26 mouse cellular contexts compared by ENCODE assay signal in the genomic region with DNA sequence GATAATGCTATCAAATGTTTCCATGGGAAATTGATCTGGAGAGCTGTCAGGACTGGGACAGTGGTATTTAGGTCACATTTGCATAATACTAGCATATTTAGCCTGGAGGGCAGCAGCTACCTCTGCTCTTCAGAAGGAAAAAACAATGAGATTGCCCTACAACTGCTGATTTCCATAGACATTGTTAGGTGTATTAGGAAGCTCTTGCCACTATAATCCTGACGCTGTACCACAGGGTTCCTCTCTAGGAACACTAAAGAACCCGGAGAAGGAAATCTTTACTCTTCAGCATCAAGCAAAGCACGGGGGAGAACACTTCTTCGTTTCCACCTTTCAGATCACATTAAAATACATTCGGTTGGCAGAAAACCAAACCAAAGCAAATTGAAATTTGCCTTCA. TPM values are rescaled to one million over a fixed set of nuclear protein-coding genes. Genes with fewer than 3 reads are reported as not detected.
A peak's percentile ranks its signal among the peaks of the same experiment; 100 is the strongest.
DNase-seq lines count a peak whose midpoint lies in the region; ATAC-seq and TF ChIP-seq lines count a peak whose summit lies in the region.
"Had no signal": no experiment of that assay in that cellular context is flagged by ENCODE, and none has a peak within 500 bp of the region (broad histone marks: within the 10 kb centered on the region; RNA-seq: fewer than 3 reads in every experiment).

No protein-coding gene starts in this region.

- H3K4me1 ChIP-seq in midbrain, embryonic 14.5 days (ENCODE audit: control insufficient read depth, insufficient read depth, low read length): no peaks in the 10 kb centered on the region
- H3K4me1 ChIP-seq in midbrain, embryonic 10.5 days: no peaks in the 10 kb centered on the region
- H3K4me1 ChIP-seq in kidney, adult 2 months (ENCODE audit: control insufficient read depth, insufficient read depth, low read length): no peaks in the 10 kb centered on the region
- H3K4me1 ChIP-seq: embryonic facial prominence, embryonic 12.5 days; forebrain, embryonic 13.5 days; forebrain, embryonic 15.5 days had no signal

- no peak overlapping the region for H3K4me2 ChIP-seq in midbrain, embryonic 14.5 days (ENCODE audit: low read length)
- H3K4me2 ChIP-seq: embryonic facial prominence, embryonic 12.5 days; forebrain, embryonic 13.5 days; forebrain, embryonic 15.5 days had no signal

- ATAC-seq in midbrain, embryonic 14.5 days (ENCODE audit: low FRiP score, low TSS enrichment): no peak
- ATAC-seq: CD4-positive, CD25-positive, alpha-beta regulatory T cell, adult 4 months; forebrain, embryonic 13.5 days; forebrain, embryonic 15.5 days; forebrain, postnatal 0 days had no signal

- no peak overlapping the region for H3K4me3 ChIP-seq in midbrain, embryonic 14.5 days (replicated peaks; ENCODE audit: low read depth, low read length)
- no peak overlapping the region for H3K4me3 ChIP-seq in midbrain, embryonic 10.5 days
- no peak overlapping the region for H3K4me3 ChIP-seq in kidney, adult 2 months (ENCODE audit: insufficient read depth, low read depth, low read length)
- H3K4me3 ChIP-seq: embryonic facial prominence, embryonic 10.5 days; embryonic facial prominence, embryonic 12.5 days; forebrain, embryonic 13.5 days; forebrain, embryonic 15.5 days had no signal

- no peak for TF ChIP-seq CTCF in kidney, adult 2 months (conservative IDR thresholded peaks at IDR 0.05; ENCODE audit: insufficient read depth, insufficient read length, low read depth, low read length)

- no peaks in the 10 kb centered on the region for H3K9me3 ChIP-seq in midbrain, embryonic 14.5 days (ENCODE audit: control insufficient read depth, low read length)
- no peaks in the 10 kb centered on the region for H3K9me3 ChIP-seq in midbrain, embryonic 10.5 days (replicated peaks)
- H3K9me3 ChIP-seq: embryonic facial prominence, embryonic 10.5 days; embryonic facial prominence, embryonic 12.5 days; forebrain, embryonic 13.5 days; forebrain, embryonic 15.5 days; G1E had no signal

- H3K36me3 ChIP-seq in midbrain, embryonic 14.5 days (ENCODE audit: control insufficient read depth, insufficient read depth, low read length): no peaks in the 10 kb centered on the region
- no peaks in the 10 kb centered on the region for H3K36me3 ChIP-seq in midbrain, embryonic 10.5 days
- no peaks in the 10 kb centered on the region for H3K36me3 ChIP-seq in kidney, adult 2 months (ENCODE audit: control insufficient read depth, insufficient read depth, low read length)
- H3K36me3 ChIP-seq: embryonic facial prominence, embryonic 10.5 days; embryonic facial prominence, embryonic 12.5 days; forebrain, embryonic 15.5 days; G1E had no signal

- DNase-seq in midbrain, embryonic 14.5 days: peak; percentile 6
- DNase-seq in midbrain, embryonic 10.5 days (ENCODE audit: low spot score): no peak
- DNase-seq in retina, embryonic 14.5 days (ENCODE audit: low spot score): peak; percentile 64
- DNase-seq in gastrocnemius, adult 8-10 months (ENCODE audit: low spot score in 2 of 2): no peak
- no peak for DNase-seq in kidney, adult 2 months
- DNase-seq: adrenal gland, adult 2 months; adrenal gland, postnatal 10 days; adrenal gland, postnatal 25 days; B cell, adult 2 months; cerebellum, adult 11-12 months; cerebellum, adult 2 months; cerebellum, adult 9-10 months; cerebellum, postnatal 10 days; cerebellum, postnatal 25 days; forebrain, postnatal 0 days had no signal

- TF ChIP-seq POLR2A in kidney, adult 2 months (IDR thresholded peaks at IDR 0.05; ENCODE audit: low read depth, low read length): no peak

- 47% methylated on average over 5 of the region's 5 CpGs for WGBS in midbrain, embryonic 14.5 days
- WGBS in midbrain, embryonic 10.5 days: 69% methylated on average over 5 of the region's 5 CpGs
- WGBS in kidney, adult 2 months: 73% methylated on average over 5 of the region's 5 CpGs

- H3K27ac ChIP-seq in midbrain, embryonic 14.5 days (replicated peaks; ENCODE audit: low read depth, low read length): no peak overlapping the region
- no peak overlapping the region for H3K27ac ChIP-seq in midbrain, embryonic 10.5 days (replicated peaks)
- no peak overlapping the region for H3K27ac ChIP-seq in kidney, adult 2 months (ENCODE audit: insufficient read depth, low read depth, low read length)
- H3K27ac ChIP-seq: embryonic facial prominence, embryonic 10.5 days; embryonic facial prominence, embryonic 12.5 days; forebrain, embryonic 13.5 days; forebrain, embryonic 15.5 days had no signal

- H3K9ac ChIP-seq in midbrain, embryonic 14.5 days (replicated peaks; ENCODE audit: low read length): no peak overlapping the region
- H3K9ac ChIP-seq: embryonic facial prominence, embryonic 12.5 days; forebrain, embryonic 13.5 days; forebrain, embryonic 15.5 days; forebrain, postnatal 0 days had no signal

- H3K27me3 ChIP-seq in midbrain, embryonic 14.5 days (ENCODE audit: control insufficient read depth, insufficient read depth, low read length): no peaks in the 10 kb centered on the region
- H3K27me3 ChIP-seq in midbrain, embryonic 10.5 days (ENCODE audit: low read depth, poor library complexity, severe bottlenecking): no peaks in the 10 kb centered on the region
- H3K27me3 ChIP-seq in kidney, adult 2 months (replicated peaks; ENCODE audit: control insufficient read depth, insufficient read depth, low read length): no peaks in the 10 kb centered on the region; the same call in 1 of the 2 replicates
- H3K27me3 ChIP-seq: CH12.LX; embryonic facial prominence, embryonic 12.5 days; forebrain, embryonic 13.5 days; forebrain, embryonic 15.5 days had no signal

RNA-seq across cellular contexts. Expression of a gene that starts 11.4 kb away (rescaled TPM):
- not detected in 2 replicates for polyA plus RNA-seq in midbrain, embryonic 14.5 days (2014; fragmentation: Nextera tagmentation; extraction: Ambion mirVana)
- not detected in 2 replicates for polyA plus RNA-seq in midbrain, embryonic 10.5 days (2016; fragmentation: Nextera tagmentation; extraction: Ambion mirVana)
- not detected for total RNA-seq in gastrocnemius, adult 8-10 months (2022)
- polyA plus RNA-seq in kidney, adult 2 months (2012; rRNA removed): 0.16 TPM in 1 of 2 replicates, not detected in the other
- total RNA-seq: adrenal gland, adult 2 months; adrenal gland, postnatal 10 days; adrenal gland, postnatal 25 days; adrenal gland, postnatal 4 days; CH12.LX; forebrain, postnatal 0 days; G1E had no signal
- polyA plus RNA-seq: adrenal gland, adult 2 months; cerebellum, adult 2 months; cortical plate, adult 2 months; embryonic facial prominence, embryonic 10.5 days; embryonic facial prominence, embryonic 12.5 days; embryonic facial prominence, embryonic 14.5 days; forebrain, embryonic 11.5 days; forebrain, embryonic 13.5 days; forebrain, embryonic 15.5 days; forebrain, postnatal 0 days; G1E had no signal

Comparison
In these comparisons a context has a peak if more than half of its experiments do, and no peak if none do; other contexts are left out.
1. DNase-seq: peak in midbrain, embryonic 14.5 days (single experiment) and retina, embryonic 14.5 days (single experiment); none in midbrain, embryonic 10.5 days (single experiment), gastrocnemius, adult 8-10 months (0 of 2) and kidney, adult 2 months (single experiment).